Mouse (Mus musculus): ENCODE results near the gene Ifitm3. TPM values are rescaled to one million over a fixed set of nuclear protein-coding genes. Genes with fewer than 3 reads are reported as not detected.
"Not testable (repeated sequence)": the region's sequence is repeated elsewhere in the genome, so short reads cannot be mapped to it uniquely, and the experiment has no call there.

Ifitm3 gene
- polyA plus RNA-seq, 1 experiment from 2014 or later: 303 TPM

DNA sequence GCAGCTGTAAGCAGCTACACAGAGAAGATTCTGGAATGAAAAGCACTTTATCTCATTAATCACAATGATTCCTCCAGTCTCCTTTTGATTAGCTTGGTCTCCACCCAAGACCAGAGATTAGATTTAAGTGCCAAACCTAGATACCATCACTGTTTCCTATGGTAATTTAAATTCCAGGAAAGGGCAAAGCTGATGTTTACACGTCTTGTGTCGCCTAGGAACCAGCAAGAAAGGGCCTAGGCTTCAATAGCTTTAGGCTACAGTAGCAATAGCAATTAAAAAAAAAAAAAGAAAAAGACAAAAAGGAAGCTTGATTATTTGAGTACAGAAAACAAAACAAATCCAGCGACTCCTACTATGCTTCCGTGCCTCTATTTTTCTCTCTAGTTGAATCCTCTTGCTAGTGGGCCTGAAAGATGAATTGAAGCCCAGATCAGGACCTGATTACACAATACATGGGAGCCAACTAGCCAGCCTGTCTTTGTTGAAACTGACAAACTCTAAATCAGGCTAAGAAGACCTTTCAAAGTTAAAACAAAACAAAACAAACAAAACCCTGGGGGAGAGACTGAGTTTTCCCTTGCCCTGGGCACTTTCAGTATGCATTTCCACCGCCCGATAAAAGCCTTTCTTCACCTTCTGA, 15.6 kb upstream of the Ifitm3 start:
- H3K27me3 ChIP-seq (replicated peaks; ENCODE audit: control insufficient read depth, insufficient read depth, low read length): no peaks in the 10 kb centered on the region
- peaks cover 4% of the 10 kb centered on the region; the same call in 1 of the 2 replicates for H3K4me1 ChIP-seq (replicated peaks; ENCODE audit: control insufficient read depth, insufficient read depth, low read length)
- no peak overlapping the region for H3K4me2 ChIP-seq (ENCODE audit: low read length)
- ATAC-seq (replicated peaks; ENCODE audit: low FRiP score, low TSS enrichment, low read depth) (no peak), DNase-seq (ENCODE audit: low spot score) (no peak)
- no peak overlapping the region for H3K27ac ChIP-seq (ENCODE audit: low read depth)
- WGBS: 50% methylated on average over 6 of the region's 6 CpGs
- no peak overlapping the region for H3K4me3 ChIP-seq (ENCODE audit: low read depth, low read length)
- H3K36me3 ChIP-seq (ENCODE audit: control insufficient read depth, insufficient read depth, low read length): no peaks in the 10 kb centered on the region
- H3K9ac ChIP-seq (ENCODE audit: low read length): no peak overlapping the region
- no peaks in the 10 kb centered on the region for H3K9me3 ChIP-seq (ENCODE audit: control insufficient read depth, low read length)

GRCm38 (mm10) chr7:141024865-141025838, 14.6 kb upstream of the Ifitm3 start:
- no peak overlapping the region for H3K27ac ChIP-seq (ENCODE audit: low read depth)
- no peak for DNase-seq (ENCODE audit: low spot score)
- WGBS: 49% methylated on average over 6 of the region's 6 CpGs

GRCm38 (mm10) chr7:141021489-141022449, 11.2 kb upstream of the Ifitm3 start:
- Histone ChIP-seq H3K27me3 (replicated peaks; ENCODE audit: control insufficient read depth, insufficient read depth, low read length) (no peaks in the 10 kb centered on the region), H3K9me3 (ENCODE audit: control insufficient read depth, low read length) (no peaks in the 10 kb centered on the region), H3K4me1 (replicated peaks; ENCODE audit: control insufficient read depth, insufficient read depth, low read length) (peaks cover 4% of the 10 kb centered on the region; the same call in 1 of the 2 replicates), H3K4me3 (ENCODE audit: low read depth, low read length) (no peak overlapping the region), H3K27ac (ENCODE audit: low read depth) (no peak overlapping the region), H3K36me3 (ENCODE audit: control insufficient read depth, insufficient read depth, low read length) (no peaks in the 10 kb centered on the region), H3K9ac (ENCODE audit: low read length) (no peak overlapping the region), H3K4me2 (ENCODE audit: low read length) (no peak overlapping the region)
- DNase-seq (ENCODE audit: low spot score) (no peak), ATAC-seq (replicated peaks; ENCODE audit: low FRiP score, low TSS enrichment, low read depth) (no peak)
- WGBS: 77% methylated on average over 14 of the region's 14 CpGs

More at GRCm38 (mm10) chr7:141024865-141025838, 14.6 kb upstream of the Ifitm3 start:
- Histone ChIP-seq H3K4me3 (ENCODE audit: low read depth, low read length) (no peak overlapping the region), H3K27me3 (replicated peaks; ENCODE audit: control insufficient read depth, insufficient read depth, low read length) (no peaks in the 10 kb centered on the region), H3K36me3 (ENCODE audit: control insufficient read depth, insufficient read depth, low read length) (no peaks in the 10 kb centered on the region), H3K9me3 (ENCODE audit: control insufficient read depth, low read length) (no peaks in the 10 kb centered on the region), H3K4me1 (replicated peaks; ENCODE audit: control insufficient read depth, insufficient read depth, low read length) (peaks cover 4% of the 10 kb centered on the region; the same call in 1 of the 2 replicates), H3K4me2 (ENCODE audit: low read length) (no peak overlapping the region), H3K9ac (ENCODE audit: low read length) (no peak overlapping the region)
- ATAC-seq (replicated peaks; ENCODE audit: low FRiP score, low TSS enrichment, low read depth): 0 out of 2 replicates have a peak, but pooled peaks have one; percentile 32

GRCm38 (mm10) chr7:141019028-141019427, 8.5 kb upstream of the Ifitm3 start:
- no peaks in the 10 kb centered on the region for H3K9me3 ChIP-seq (ENCODE audit: control insufficient read depth, low read length)
- no peak overlapping the region for H3K9ac ChIP-seq (ENCODE audit: low read length)
- H3K36me3 ChIP-seq (ENCODE audit: control insufficient read depth, insufficient read depth, low read length): no peaks in the 10 kb centered on the region
- H3K4me2 ChIP-seq (ENCODE audit: low read length): no peak overlapping the region
- ATAC-seq (replicated peaks; ENCODE audit: low FRiP score, low TSS enrichment, low read depth) (no peak), DNase-seq (ENCODE audit: low spot score) (no peak)
- no peak overlapping the region for H3K27ac ChIP-seq (ENCODE audit: low read depth)
- no peaks in the 10 kb centered on the region for H3K27me3 ChIP-seq (replicated peaks; ENCODE audit: control insufficient read depth, insufficient read depth, low read length)
- 89% methylated on average over 5 of the region's 5 CpGs for WGBS
- H3K4me3 ChIP-seq (ENCODE audit: low read depth, low read length): no peak overlapping the region
- H3K4me1 ChIP-seq (replicated peaks; ENCODE audit: control insufficient read depth, insufficient read depth, low read length): no peaks in the 10 kb centered on the region

GRCm38 (mm10) chr7:141017824-141018223, 7.3 kb upstream of the Ifitm3 start, which contains the start of gene Ifitm6:
Gene Ifitm6 (minus strand): TSS chr7:141017924.
- not testable (repeated sequence) for H3K27me3 ChIP-seq (replicated peaks; ENCODE audit: control insufficient read depth, insufficient read depth, low read length); H3K9me3 ChIP-seq (ENCODE audit: control insufficient read depth, low read length); H3K36me3 ChIP-seq (ENCODE audit: control insufficient read depth, insufficient read depth, low read length); H3K4me1 ChIP-seq (replicated peaks; ENCODE audit: control insufficient read depth, insufficient read depth, low read length); H3K27ac ChIP-seq (ENCODE audit: low read depth); H3K4me3 ChIP-seq (ENCODE audit: low read depth, low read length); H3K4me2 ChIP-seq (ENCODE audit: low read length); DNase-seq (ENCODE audit: low spot score); ATAC-seq (replicated peaks; ENCODE audit: low FRiP score, low TSS enrichment, low read depth); H3K9ac ChIP-seq (ENCODE audit: low read length)
- 96% methylated on average over 1 of the region's 1 CpGs for WGBS

GRCm38 (mm10) chr7:141016707-141017697, 6.4 kb upstream of the Ifitm3 start:
- Histone ChIP-seq H3K27me3 (replicated peaks; ENCODE audit: control insufficient read depth, insufficient read depth, low read length) (no peaks in the 10 kb centered on the region), H3K27ac (ENCODE audit: low read depth) (no peak overlapping the region), H3K36me3 (ENCODE audit: control insufficient read depth, insufficient read depth, low read length) (no peaks in the 10 kb centered on the region), H3K4me3 (ENCODE audit: low read depth, low read length) (no peak overlapping the region), H3K9ac (ENCODE audit: low read length) (no peak overlapping the region), H3K4me2 (ENCODE audit: low read length) (no peak overlapping the region), H3K4me1 (replicated peaks; ENCODE audit: control insufficient read depth, insufficient read depth, low read length) (no peaks in the 10 kb centered on the region), H3K9me3 (ENCODE audit: control insufficient read depth, low read length) (no peaks in the 10 kb centered on the region)
- WGBS: 83% methylated on average over 10 of the region's 10 CpGs
- no peak for ATAC-seq (replicated peaks; ENCODE audit: low FRiP score, low TSS enrichment, low read depth)
- DNase-seq (ENCODE audit: low spot score): no peak

GRCm38 (mm10) chr7:141011238-141011770, 734 bp upstream of the Ifitm3 start:
- no peaks in the 10 kb centered on the region for H3K27me3 ChIP-seq (replicated peaks; ENCODE audit: control insufficient read depth, insufficient read depth, low read length)
- DNase-seq (ENCODE audit: low spot score) (no peak), ATAC-seq (replicated peaks; ENCODE audit: low FRiP score, low TSS enrichment, low read depth) (no peak)
- H3K9ac ChIP-seq (ENCODE audit: low read length): no peak overlapping the region
- no peaks in the 10 kb centered on the region for H3K9me3 ChIP-seq (ENCODE audit: control insufficient read depth, low read length)
- H3K4me1 ChIP-seq (replicated peaks; ENCODE audit: control insufficient read depth, insufficient read depth, low read length): peaks cover 23% of the 10 kb centered on the region
- H3K27ac ChIP-seq (ENCODE audit: low read depth): peak overlapping the region; percentile 83
- H3K4me2 ChIP-seq (ENCODE audit: low read length): no peak overlapping the region
- H3K36me3 ChIP-seq (ENCODE audit: control insufficient read depth, insufficient read depth, low read length): no peaks in the 10 kb centered on the region
- 85% methylated on average over 7 of the region's 7 CpGs for WGBS
- no peak overlapping the region for H3K4me3 ChIP-seq (ENCODE audit: low read depth, low read length)

All from intestine, embryonic 14.5 days (tissue).